Mouse (Mus musculus): Measurements from ENCODE around the gene Zkscan6.

The Zkscan6 gene

DNA sequence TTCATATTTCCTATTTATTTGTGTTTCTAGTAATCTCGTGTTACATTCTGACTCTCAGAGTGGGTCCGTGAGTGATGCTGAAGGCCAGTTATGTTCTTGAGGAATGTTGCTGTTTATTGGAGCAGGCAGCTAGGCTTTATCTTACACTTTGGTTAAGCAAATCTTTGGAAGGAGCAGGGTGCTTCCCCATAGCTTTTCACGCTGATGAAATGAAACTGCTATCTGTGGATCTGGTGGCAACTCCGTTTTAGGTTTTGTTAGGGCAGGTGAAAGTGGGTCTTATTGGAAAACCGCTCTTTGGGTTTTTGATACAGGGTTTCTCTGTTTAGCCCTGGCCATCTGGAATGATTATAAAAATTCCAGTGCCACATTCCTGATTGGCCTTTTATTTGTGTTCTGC, 5.1 kb downstream of the Zkscan6 start:
- DNase-seq (ENCODE audit: low spot score) = no peak

DNA sequence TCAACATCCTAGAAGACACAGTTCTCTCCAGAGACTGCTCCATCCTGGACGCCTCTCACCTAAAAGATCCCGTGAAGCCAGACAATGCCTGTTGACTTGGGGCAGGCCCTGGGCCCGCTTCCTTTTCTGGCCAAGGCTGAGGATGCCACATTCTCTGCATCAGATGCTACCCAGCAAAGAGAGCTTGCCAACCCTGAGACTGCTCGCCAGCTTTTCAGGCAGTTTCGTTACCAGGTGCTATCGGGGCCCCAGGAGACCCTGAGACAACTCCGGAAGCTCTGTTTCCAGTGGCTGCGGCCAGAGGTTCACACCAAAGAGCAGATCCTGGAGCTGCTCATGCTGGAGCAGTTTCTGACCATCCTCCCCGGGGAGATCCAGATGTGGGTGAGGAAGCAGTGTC, 7.4 kb downstream of the Zkscan6 start:
- DNase-seq (ENCODE audit: low spot score) = no peak

DNA sequence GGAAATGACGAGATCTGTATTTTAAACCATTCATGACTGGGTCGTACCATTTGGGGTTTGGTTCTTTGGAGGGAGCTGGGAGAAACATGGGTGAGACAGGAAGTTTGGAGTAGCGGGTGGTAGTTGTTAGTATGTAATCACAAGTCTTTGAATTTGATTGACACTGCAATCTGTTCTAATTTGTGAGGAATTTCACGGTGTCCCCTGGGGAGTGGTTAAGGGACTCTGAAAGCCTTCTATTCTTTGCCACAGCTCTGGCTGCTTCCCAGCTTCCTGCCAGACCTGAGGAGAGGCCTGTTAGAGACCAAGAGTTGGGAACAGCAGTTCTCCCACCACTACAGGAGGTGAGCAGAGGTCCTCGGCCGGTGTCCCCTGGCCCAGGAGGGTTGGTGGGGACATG, 9.3 kb downstream of the Zkscan6 start:
- no peak for DNase-seq (ENCODE audit: low spot score)

DNA sequence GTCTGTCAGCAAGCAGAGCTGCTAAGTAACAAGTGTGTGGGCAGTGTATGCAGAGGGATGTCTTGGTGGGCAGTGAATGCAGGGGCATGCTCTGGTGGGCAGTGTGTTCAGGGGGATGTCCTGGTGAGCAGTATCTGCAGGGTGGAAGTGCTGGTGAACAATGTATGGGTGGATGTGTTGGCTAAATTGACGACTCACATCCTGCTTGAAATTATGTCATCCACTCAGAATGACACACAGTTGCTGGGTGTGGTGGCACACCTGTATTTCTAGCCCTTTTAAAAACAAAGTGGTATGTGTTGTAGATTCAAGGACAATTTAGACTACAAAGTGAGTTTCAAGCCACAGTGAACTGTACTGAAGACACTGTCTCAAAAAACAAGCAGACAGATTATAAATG, 11.2 kb downstream of the Zkscan6 start:
- DNase-seq (ENCODE audit: low spot score) = no peak

DNA sequence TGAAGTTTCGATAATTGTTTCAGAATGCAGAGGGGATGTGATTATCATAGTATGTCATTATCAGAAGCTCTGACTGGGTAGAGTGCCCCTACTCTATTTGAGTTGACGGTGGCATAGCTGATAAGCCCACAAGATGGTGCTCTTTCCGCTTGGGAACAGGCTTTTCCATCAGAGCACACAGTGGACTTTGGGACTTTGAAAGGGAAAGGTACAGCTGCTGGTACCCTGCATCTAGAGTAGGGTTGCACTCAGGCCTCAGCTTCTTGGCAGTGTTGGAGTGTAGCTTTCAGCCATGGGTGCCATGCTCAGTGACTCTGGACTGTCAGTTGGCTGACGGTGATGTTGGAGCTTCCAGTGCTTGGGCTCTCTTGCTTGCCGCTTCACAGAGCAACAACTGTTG, 13.3 kb downstream of the Zkscan6 start:
- no peak for DNase-seq (ENCODE audit: low spot score)

DNA sequence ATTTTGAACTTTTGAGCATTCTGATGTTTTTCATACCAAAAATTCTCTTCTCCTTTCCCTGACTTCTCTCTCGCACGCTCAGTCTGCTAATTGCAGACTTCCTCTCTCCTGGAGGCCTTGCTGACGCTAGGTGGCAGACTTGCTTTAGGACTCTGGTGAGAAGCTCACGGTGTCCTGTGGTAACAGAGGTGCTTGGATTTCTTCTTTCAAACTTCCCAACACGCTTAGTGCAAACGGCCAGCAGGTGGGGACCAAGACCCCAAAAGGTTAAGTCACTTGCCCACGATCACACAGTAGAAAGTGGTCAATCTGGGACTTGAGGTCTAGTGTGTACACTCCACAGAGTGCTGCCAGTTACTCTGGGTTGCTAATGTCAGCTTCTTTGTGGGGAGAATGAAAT, 13.9 kb downstream of the Zkscan6 start:
- DNase-seq (ENCODE audit: low spot score) = peak; percentile 10

DNA sequence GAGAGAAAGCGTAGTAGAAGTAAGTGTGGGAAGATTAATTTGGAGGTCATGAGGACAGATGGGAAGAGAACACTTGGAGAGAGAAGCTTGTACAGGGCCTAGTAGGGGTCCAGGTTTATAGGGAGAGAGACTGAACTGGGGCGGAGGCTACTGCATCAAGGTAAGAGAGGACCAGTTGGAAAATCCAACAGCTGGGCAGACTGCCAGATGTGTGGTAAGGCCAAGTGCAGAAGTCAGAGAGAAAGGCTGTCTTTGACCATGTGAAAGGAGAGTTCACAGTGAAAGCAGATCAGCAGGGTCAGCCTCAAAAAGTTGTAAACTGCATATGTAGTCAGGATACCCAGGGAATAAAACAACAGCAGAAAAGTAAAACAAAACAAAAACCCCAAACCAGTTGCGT, 17.6 kb downstream of the Zkscan6 start:
- DNase-seq (ENCODE audit: low spot score) = no peak

DNA sequence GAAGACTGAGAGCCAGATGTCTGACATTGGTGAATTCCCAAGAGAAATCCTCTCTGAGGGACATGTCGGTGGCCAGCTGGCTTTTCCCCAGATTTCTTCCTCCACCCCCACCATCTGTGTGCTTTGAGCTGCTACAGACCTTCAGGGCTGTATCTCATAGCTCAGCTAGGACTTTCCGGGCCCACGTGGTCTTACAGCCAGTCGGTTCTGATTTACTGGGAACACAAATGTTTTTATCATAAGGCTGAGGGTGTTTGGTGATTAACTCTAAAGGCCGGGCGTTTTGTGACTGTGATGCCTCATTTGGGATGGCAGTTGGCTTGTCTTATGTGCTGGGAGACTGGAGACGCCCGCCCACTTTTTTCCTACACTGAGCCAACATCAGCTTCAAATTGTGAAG, 32.0 kb downstream of the Zkscan6 start:
- DNase-seq (ENCODE audit: low spot score) = no peak

DNA sequence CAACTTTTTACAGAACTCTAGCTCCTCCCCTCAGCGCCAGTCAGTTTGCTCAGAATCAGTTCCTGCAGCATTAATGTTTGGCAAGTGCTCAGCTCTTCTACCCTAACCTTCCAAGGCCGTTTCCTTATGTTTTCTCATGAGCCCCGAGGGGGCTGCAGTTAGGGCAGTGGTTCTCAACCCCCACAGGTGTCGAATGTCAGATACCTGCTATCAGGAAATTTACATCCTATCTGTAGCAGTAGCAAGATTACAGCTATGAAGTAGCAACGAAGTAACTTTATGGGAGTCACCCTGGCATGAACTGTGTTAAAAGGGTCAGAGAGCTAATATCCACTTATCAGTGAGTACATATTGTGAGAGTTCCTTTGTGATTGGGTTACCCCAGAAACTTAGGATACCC, 39.5 kb downstream of the Zkscan6 start:
- DNase-seq (ENCODE audit: low spot score) = no peak

DNA sequence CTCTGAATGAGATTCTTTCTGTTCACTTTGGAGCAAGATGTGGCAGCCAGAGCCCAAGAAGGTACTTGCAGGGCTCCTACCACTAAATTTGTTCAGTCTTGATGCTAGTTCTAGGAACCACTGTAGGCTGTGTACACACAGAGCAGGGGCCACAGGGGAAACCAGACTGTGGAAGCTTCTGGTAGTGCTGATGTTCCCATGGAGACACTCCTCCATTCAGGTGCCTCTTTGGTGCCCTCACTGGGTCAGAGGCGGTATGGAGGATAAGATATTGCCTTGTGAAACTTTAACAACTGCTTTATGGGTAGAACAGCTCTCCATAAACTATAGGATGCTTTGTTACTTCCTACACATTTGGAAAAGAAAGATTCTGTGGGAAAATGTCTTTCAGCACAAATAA, 45.1 kb downstream of the Zkscan6 start:
- no peak for DNase-seq (ENCODE audit: low spot score)

DNA sequence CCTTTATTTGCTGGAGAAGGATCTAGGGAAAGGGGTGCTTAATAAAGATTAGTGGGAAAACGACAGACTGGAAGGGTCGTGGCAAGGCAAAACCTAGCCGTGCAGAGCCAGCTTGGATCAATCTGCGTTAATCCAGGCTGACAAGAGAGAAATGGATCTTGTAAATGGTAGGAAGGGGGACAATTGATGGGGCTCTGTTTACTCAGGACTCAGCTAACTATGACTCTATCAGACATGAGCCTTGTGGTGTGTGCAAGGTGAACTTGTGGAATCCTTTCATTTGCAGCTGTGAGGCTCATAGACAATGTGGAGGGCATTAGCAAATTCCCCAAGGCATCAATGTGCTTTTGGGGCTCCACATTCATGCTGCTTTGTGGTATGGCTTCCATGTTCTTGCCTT, 54.5 kb downstream of the Zkscan6 start:
- no peak for DNase-seq (ENCODE audit: low spot score)

DNA sequence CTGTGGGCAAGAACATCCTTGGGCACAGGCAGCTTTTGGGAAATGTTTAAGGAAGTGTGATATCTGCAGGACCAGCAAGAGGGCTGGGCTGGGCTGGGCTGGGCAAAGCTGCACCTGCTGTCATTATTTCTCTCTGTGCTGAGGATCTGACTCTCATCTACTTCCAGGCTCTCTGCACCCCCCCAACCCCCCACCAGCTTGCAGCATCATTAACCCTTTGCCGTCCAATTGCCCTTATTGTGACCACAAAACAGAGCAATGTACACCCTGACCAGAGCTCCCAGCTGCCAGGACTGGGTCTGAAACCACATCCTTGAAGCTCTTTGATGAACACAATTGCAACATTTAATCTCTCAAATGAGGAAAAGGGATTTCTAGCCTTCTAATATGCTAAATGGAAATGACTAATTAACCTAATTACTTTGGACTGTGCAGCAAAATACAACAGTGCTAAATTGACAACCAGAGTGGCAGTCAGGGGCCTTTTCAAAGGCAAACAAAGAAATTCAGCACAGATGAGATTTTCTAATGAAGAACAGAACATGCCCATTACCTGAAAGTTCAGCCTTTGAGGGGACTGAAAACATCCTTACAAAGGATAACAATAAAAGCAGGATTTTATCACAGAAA, 70.3 kb downstream of the Zkscan6 start:
- DNase-seq (ENCODE audit: low spot score) = no peak

Measured in spleen, adult 12 weeks (tissue).